Mouse (Mus musculus): ENCODE data around the gene Serpina1e. TPM values are rescaled to one million over a fixed set of nuclear protein-coding genes. Genes with fewer than 3 reads are reported as not detected.
"Not testable (repeated sequence)": the region's sequence is repeated elsewhere in the genome, so short reads cannot be mapped to it uniquely, and the experiment has no call there.

Gene Serpina1e
- polyA plus RNA-seq, 1 experiment from 2014 or later, result not detected

DNA sequence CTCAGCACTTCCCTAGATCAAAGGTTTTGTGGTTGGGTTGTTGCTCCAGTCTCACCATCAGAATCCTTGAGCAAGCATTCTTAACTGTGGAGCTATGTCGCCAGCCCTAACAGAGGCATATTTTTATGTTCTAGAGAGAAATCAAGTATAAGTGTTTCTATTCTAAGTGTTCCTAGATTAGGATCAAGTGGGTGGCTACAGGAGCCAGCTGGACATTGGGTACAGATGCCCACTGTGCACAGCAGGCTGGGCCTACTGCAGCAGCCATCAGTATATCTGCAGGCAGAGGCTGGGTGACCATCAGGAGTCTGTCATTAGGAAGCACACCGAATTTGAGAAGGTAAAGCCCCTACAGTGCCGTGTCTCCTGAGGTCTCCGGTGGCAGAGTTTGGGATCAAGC, 12.3 kb upstream of the Serpina1e start:
- 91% methylated on average over 4 of the region's 4 CpGs for WGBS
- H3K4me1 ChIP-seq (replicated peaks; ENCODE audit: control insufficient read depth, insufficient read depth, low read length), result no peaks in the 10 kb centered on the region
- ATAC-seq (ENCODE audit: low FRiP score), result no peak

DNA sequence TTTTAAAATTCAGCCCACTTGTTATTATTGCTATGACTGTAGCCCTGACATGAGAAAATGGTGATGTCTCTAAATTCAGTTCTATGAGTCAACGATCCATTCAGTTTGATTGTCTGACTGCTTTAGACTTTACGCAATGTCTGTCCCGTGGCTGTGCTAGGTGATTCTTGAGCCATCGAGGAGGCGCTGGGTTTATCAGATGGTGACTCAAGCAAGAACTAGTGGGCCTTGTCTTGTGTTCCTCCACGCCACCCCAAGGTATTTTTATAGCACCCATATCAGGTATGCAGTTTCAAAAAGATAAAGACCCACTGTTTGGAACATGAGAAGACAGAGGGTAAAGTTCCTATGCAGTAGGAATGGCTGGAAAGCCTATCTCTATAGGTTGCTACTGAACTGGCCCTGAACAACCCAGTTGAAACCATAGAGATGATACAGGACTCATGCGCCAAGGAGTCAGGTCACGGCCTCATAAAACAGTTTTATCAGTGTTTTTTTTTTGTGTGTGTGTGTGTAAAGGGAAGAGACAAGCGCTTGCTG, 10.9 kb upstream of the Serpina1e start:
- H3K4me2 ChIP-seq (replicated peaks), result no peak overlapping the region
- 91% methylated on average over 9 of the region's 9 CpGs for WGBS
- no peak overlapping the region for H3K9ac ChIP-seq
- H3K27ac ChIP-seq, result no peak overlapping the region
- no peaks in the 10 kb centered on the region for H3K9me3 ChIP-seq (ENCODE audit: control insufficient read depth, low read length)
- no peak for DNase-seq (ENCODE audit: low spot score)
- no peak for ATAC-seq (ENCODE audit: low FRiP score)
- no peaks in the 10 kb centered on the region for H3K27me3 ChIP-seq (ENCODE audit: control insufficient read depth, insufficient read depth, low read length)
- H3K4me3 ChIP-seq (replicated peaks; ENCODE audit: low read length), result no peak overlapping the region
- H3K36me3 ChIP-seq (replicated peaks; ENCODE audit: control insufficient read depth, insufficient read depth), result no peaks in the 10 kb centered on the region
- no peaks in the 10 kb centered on the region for H3K4me1 ChIP-seq (replicated peaks; ENCODE audit: control insufficient read depth, insufficient read depth, low read length)

More for the DNA sequence above, 12.3 kb upstream of the Serpina1e start:
- H3K9ac ChIP-seq, result no peak overlapping the region
- no peak overlapping the region for H3K27ac ChIP-seq
- H3K36me3 ChIP-seq (replicated peaks; ENCODE audit: control insufficient read depth, insufficient read depth), result no peaks in the 10 kb centered on the region
- H3K4me3 ChIP-seq (replicated peaks; ENCODE audit: low read length), result no peak overlapping the region
- no peaks in the 10 kb centered on the region for H3K9me3 ChIP-seq (ENCODE audit: control insufficient read depth, low read length)
- no peak for DNase-seq (ENCODE audit: low spot score)
- H3K27me3 ChIP-seq (ENCODE audit: control insufficient read depth, insufficient read depth, low read length), result no peaks in the 10 kb centered on the region
- no peak overlapping the region for H3K4me2 ChIP-seq (replicated peaks)

DNA sequence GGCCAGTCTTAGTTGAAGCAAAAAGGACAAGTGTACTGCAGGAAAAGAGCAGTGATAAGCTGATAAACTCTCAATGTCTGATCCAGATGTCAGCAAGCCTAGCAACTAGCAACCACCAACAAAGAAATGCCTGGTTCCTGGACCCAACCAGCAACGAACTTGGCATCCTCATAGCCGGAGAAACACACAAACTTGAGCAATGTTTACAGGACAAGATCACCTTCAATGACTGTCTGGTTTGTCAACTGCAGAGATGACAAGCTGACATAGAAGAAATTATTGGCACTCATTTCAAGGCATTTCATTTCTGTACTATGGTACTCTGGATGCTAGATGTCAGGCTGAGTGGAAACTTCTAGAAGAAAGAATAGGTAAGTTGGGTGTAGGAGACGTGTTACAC, 8.0 kb upstream of the Serpina1e start:
- no peak overlapping the region for H3K4me2 ChIP-seq (replicated peaks)
- no peaks in the 10 kb centered on the region for H3K36me3 ChIP-seq (replicated peaks; ENCODE audit: control insufficient read depth, insufficient read depth)
- H3K27ac ChIP-seq, result no peak overlapping the region

DNA sequence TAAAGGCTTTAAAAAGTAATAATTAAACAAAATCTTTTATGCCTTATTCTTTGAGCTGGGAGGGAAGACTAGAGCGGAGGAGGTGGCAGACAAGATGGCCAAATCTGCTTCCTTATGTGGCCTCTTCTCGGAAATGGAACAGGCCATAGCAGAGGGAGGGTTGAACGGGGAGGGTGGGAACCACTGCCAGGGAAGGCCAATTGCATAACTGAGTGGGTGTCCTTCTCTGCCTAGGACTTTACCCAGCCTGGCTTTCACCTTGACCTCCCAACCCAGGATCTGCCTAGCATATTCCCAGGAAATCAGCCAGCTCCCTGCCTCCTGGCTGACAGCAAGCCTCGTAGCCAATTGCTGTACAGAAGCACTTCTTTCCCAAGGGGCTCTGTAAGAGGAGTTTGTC, 4.5 kb upstream of the Serpina1e start:
- Histone ChIP-seq H3K27ac (no peak overlapping the region), H3K9me3 (ENCODE audit: control insufficient read depth, low read length) (no peaks in the 10 kb centered on the region), H3K9ac (no peak overlapping the region), H3K4me3 (replicated peaks; ENCODE audit: low read length) (no peak overlapping the region), H3K36me3 (replicated peaks; ENCODE audit: control insufficient read depth, insufficient read depth) (no peaks in the 10 kb centered on the region), H3K4me2 (replicated peaks) (no peak overlapping the region), H3K27me3 (ENCODE audit: control insufficient read depth, insufficient read depth, low read length) (no peaks in the 10 kb centered on the region), H3K4me1 (replicated peaks; ENCODE audit: control insufficient read depth, insufficient read depth, low read length) (no peaks in the 10 kb centered on the region)
- WGBS, result 88% methylated on average over 4 of the region's 4 CpGs
- DNase-seq (ENCODE audit: low spot score) (no peak), ATAC-seq (ENCODE audit: low FRiP score) (no peak)

More for the DNA sequence above, 8.0 kb upstream of the Serpina1e start:
- H3K4me3 ChIP-seq (replicated peaks; ENCODE audit: low read length), result no peak overlapping the region
- H3K4me1 ChIP-seq (replicated peaks; ENCODE audit: control insufficient read depth, insufficient read depth, low read length), result no peaks in the 10 kb centered on the region
- H3K27me3 ChIP-seq (ENCODE audit: control insufficient read depth, insufficient read depth, low read length), result no peaks in the 10 kb centered on the region
- no peaks in the 10 kb centered on the region for H3K9me3 ChIP-seq (ENCODE audit: control insufficient read depth, low read length)
- 69% methylated on average over 3 of the region's 3 CpGs for WGBS
- DNase-seq (ENCODE audit: low spot score) (no peak), ATAC-seq (ENCODE audit: low FRiP score) (no peak)
- H3K9ac ChIP-seq, result no peak overlapping the region

DNA sequence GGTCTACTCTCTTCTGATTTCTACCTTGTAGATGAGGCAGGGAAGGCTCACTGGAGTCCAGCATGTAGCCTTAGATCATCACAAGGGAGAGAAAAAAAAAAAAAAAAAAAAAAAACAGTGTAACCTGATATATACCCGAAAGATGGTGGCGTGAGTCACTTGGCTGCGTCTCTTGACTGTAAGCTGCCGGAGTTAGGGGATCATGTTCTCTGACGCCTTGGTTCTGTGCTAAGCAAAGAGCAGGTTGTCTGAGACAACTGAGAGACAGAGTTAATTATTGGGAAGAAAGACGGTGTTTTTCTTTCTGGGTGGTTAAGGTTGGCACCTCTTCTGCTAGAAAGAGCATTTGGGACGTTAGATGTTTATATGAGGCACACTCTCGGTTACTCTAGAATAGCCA, 4.1 kb upstream of the Serpina1e start:
- Histone ChIP-seq H3K9me3 (ENCODE audit: control insufficient read depth, low read length) (no peaks in the 10 kb centered on the region), H3K4me1 (replicated peaks; ENCODE audit: control insufficient read depth, insufficient read depth, low read length) (no peaks in the 10 kb centered on the region), H3K27me3 (ENCODE audit: control insufficient read depth, insufficient read depth, low read length) (no peaks in the 10 kb centered on the region), H3K4me3 (replicated peaks; ENCODE audit: low read length) (no peak overlapping the region), H3K36me3 (replicated peaks; ENCODE audit: control insufficient read depth, insufficient read depth) (no peaks in the 10 kb centered on the region), H3K27ac (no peak overlapping the region), H3K4me2 (replicated peaks) (no peak overlapping the region), H3K9ac (no peak overlapping the region)
- 91% methylated on average over 8 of the region's 8 CpGs for whole genome bisulfite sequencing
- DNase-seq (ENCODE audit: low spot score) (no peak), ATAC-seq (ENCODE audit: low FRiP score) (no peak)

DNA sequence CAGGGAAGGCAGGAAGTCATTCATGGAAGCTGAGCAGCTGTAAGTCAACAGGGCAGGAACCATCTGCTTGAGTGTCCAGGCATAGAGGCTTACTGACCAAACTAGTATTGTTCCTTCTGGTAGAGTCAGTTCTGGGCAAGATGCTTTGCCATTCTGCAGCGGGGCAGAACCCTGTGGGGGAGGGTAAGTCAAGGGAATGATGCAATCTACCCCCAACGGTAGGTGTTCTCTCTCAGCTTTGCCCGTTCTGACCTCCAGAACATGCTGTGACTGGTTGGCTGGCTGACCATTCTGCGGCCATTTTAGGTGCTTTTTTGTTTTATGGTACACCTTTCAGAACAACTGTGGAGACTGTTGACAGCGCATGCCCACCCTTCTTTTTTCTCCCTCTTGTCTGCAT, 3.6 kb upstream of the Serpina1e start:
- Histone ChIP-seq H3K4me2 (replicated peaks) (no peak overlapping the region), H3K27ac (no peak overlapping the region), H3K9me3 (ENCODE audit: control insufficient read depth, low read length) (no peaks in the 10 kb centered on the region), H3K36me3 (replicated peaks; ENCODE audit: control insufficient read depth, insufficient read depth) (no peaks in the 10 kb centered on the region), H3K4me3 (replicated peaks; ENCODE audit: low read length) (no peak overlapping the region), H3K4me1 (replicated peaks; ENCODE audit: control insufficient read depth, insufficient read depth, low read length) (no peaks in the 10 kb centered on the region), H3K27me3 (ENCODE audit: control insufficient read depth, insufficient read depth, low read length) (no peaks in the 10 kb centered on the region), H3K9ac (no peak overlapping the region)
- DNase-seq (ENCODE audit: low spot score) (no peak), ATAC-seq (ENCODE audit: low FRiP score) (no peak)
- WGBS, result 88% methylated on average over 5 of the region's 5 CpGs

DNA sequence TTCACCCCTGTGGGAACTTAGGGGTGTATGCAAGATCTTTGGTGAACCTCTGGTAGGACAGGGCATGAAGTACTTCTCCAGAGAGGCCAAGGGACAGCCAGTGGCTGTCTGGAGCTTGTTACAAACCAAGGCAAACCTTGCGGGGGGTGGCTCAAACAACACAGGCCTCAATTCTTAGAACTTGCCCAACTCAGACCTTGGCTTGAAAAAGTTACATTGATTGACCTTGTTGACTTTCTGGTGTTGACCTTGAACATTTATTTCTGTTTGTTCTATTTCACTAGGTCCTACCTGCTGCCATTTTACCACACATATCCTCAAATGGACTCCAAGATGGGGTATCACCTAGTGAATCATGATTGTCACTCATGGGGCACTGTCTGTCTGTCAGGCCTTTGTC, 2.9 kb upstream of the Serpina1e start:
- H3K4me1 ChIP-seq (replicated peaks; ENCODE audit: control insufficient read depth, insufficient read depth, low read length), result no peaks in the 10 kb centered on the region
- no peak for ATAC-seq (ENCODE audit: low FRiP score)
- H3K27ac ChIP-seq, result no peak overlapping the region
- H3K4me2 ChIP-seq (replicated peaks), result no peak overlapping the region
- no peaks in the 10 kb centered on the region for H3K36me3 ChIP-seq (replicated peaks; ENCODE audit: control insufficient read depth, insufficient read depth)
- no peak overlapping the region for H3K4me3 ChIP-seq (replicated peaks; ENCODE audit: low read length)
- WGBS, result 96% methylated on average over 1 of the region's 1 CpGs
- H3K9me3 ChIP-seq (ENCODE audit: control insufficient read depth, low read length), result no peaks in the 10 kb centered on the region
- H3K27me3 ChIP-seq (ENCODE audit: control insufficient read depth, insufficient read depth, low read length), result no peaks in the 10 kb centered on the region
- H3K9ac ChIP-seq, result no peak overlapping the region
- no peak for DNase-seq (ENCODE audit: low spot score)

DNA sequence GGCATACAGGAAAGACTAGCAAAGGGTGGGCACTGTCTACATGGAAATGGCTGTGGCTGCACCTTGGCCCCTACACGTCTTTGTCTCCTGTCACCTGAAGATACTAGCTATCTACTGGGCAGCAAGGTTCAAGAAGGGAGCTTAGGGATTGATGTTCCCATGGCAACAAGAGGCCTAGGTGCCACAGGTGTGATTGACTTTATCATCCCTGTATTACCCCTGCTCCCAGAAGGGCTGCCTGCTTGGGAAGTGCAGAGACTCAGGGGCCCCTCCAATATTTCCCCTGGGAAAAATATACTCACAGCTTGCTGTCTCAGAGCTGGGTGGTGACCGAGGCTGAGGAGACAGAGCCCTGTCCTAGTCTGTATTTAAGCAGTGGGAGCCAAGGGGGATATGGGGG, 2.2 kb downstream of the Serpina1e start:
- 90% methylated on average over 2 of the region's 2 CpGs for WGBS
- H3K4me2 ChIP-seq (replicated peaks); H3K27ac ChIP-seq; H3K4me3 ChIP-seq (replicated peaks; ENCODE audit: low read length); H3K9ac ChIP-seq; H3K36me3 ChIP-seq (replicated peaks; ENCODE audit: control insufficient read depth, insufficient read depth); H3K9me3 ChIP-seq (ENCODE audit: control insufficient read depth, low read length); DNase-seq (ENCODE audit: low spot score); ATAC-seq (ENCODE audit: low FRiP score); H3K27me3 ChIP-seq (ENCODE audit: control insufficient read depth, insufficient read depth, low read length); H3K4me1 ChIP-seq (replicated peaks; ENCODE audit: control insufficient read depth, insufficient read depth, low read length): not testable (repeated sequence)

DNA sequence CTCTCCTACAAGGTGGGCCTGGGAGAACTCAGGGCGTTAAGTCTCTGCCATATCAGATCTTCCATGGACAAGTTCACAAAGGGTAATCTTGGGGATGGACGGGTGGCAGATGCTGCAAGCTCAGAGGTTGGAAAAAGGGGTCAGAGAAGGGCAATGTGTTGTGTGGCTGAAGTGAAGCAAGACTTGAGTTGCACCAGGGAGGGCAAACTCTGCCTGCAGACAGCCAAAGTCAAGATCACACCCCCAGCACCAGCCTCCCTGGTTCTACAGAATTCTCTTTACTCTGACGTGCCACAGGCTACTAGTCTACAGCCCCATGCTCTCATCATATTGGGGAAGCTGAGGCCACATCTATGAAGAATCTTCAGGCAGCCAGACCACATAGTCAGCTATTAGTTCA, 5.8 kb downstream of the Serpina1e start:
- ATAC-seq (ENCODE audit: low FRiP score); H3K27me3 ChIP-seq (ENCODE audit: control insufficient read depth, insufficient read depth, low read length); H3K27ac ChIP-seq; H3K4me3 ChIP-seq (replicated peaks; ENCODE audit: low read length); H3K9me3 ChIP-seq (ENCODE audit: control insufficient read depth, low read length); H3K4me1 ChIP-seq (replicated peaks; ENCODE audit: control insufficient read depth, insufficient read depth, low read length); H3K36me3 ChIP-seq (replicated peaks; ENCODE audit: control insufficient read depth, insufficient read depth); DNase-seq (ENCODE audit: low spot score); H3K9ac ChIP-seq; H3K4me2 ChIP-seq (replicated peaks): not testable (repeated sequence)
- WGBS, result 95% methylated on average over 2 of the region's 3 CpGs

DNA sequence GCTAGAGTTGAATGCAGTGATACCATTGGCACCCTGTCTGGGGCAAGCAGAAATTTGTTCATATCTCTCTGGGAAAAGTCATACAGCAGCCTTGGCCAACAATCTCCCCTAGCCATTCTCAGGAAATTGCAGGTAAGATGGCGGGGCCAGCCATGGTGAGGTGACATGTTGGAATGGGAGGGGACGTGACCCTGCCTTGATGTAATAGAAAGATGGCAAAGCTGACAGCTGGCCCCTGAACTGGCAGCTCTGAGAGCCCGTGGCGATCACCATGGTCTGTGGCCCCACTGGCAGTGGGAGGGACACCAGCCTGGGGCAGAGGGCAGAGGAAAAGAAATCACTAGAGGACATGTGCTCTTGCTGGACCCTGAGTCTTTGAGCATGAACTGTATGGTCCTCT, 12.5 kb downstream of the Serpina1e start:
- DNase-seq (ENCODE audit: low spot score) (no peak), ATAC-seq (ENCODE audit: low FRiP score) (no peak)
- H3K4me1 ChIP-seq (replicated peaks; ENCODE audit: control insufficient read depth, insufficient read depth, low read length), result no peaks in the 10 kb centered on the region
- 0 out of 2 replicates have a peak, but pooled peaks cover 5% of the 10 kb centered on the region for H3K9me3 ChIP-seq (ENCODE audit: control insufficient read depth, low read length)
- no peak overlapping the region for H3K4me2 ChIP-seq (replicated peaks)
- H3K27ac ChIP-seq, result no peak overlapping the region
- H3K36me3 ChIP-seq (replicated peaks; ENCODE audit: control insufficient read depth, insufficient read depth), result no peaks in the 10 kb centered on the region
- H3K9ac ChIP-seq, result no peak overlapping the region
- 88% methylated on average over 4 of the region's 4 CpGs for WGBS
- no peak overlapping the region for H3K4me3 ChIP-seq (replicated peaks; ENCODE audit: low read length)
- no peaks in the 10 kb centered on the region for H3K27me3 ChIP-seq (ENCODE audit: control insufficient read depth, insufficient read depth, low read length)

All from hindbrain, embryonic 14.5 days (tissue).